Mouse (Mus musculus) forebrain, embryonic 14.5 days (tissue): ENCODE data around the gene Mfsd11. TPM values are rescaled to one million over a fixed set of nuclear protein-coding genes. Genes with fewer than 3 reads are reported as not detected.
"Not testable (repeated sequence)": the region's sequence is repeated elsewhere in the genome, so short reads cannot be mapped to it uniquely, and the experiment has no call there.

ENCODE experiments used
- ATAC-seq: fragments of 200-750 bp; cut with Nextera tagmentation; 2 replicates; pipeline ENCODE4 v1.8.0; 2017; ENCODE audit warnings: mild to moderate bottlenecking, moderate library complexity
- DNase-seq: peaks from one replicate; pipeline ENCODE4 v3.0.0-alpha.2; 2015; ENCODE audit warnings: low spot score
- H3K27ac ChIP-seq: fragments of 300-500 bp; sonication (generic); 2 replicates; pipeline ENCODE4 v1.5.1; 2014; ENCODE audit warnings: low read depth, mild to moderate bottlenecking, control low read depth, low read length, moderate library complexity
- H3K27me3 ChIP-seq: fragments of 300-500 bp; sonication (generic); replicated peaks from 2 replicates; pipeline ENCODE4 v1.6.1; 2014; ENCODE audit warnings: low read length, control low read depth, mixed read lengths; ENCODE audit not compliant: control insufficient read depth, insufficient read depth
- H3K36me3 ChIP-seq: fragments of 300-500 bp; sonication (generic); 2 replicates; pipeline ENCODE4 v1.6.1; 2014; ENCODE audit warnings: low read length, control low read depth; ENCODE audit not compliant: control insufficient read depth, insufficient read depth
- H3K4me1 ChIP-seq: fragments of 300-500 bp; sonication (generic); 2 replicates; pipeline ENCODE4 v1.6.1; 2014; ENCODE audit warnings: antibody characterized with exemption, low read length, control low read depth; ENCODE audit not compliant: control insufficient read depth, insufficient read depth
- H3K4me2 ChIP-seq: fragments of 300-500 bp; sonication (generic); 2 replicates; pipeline ENCODE4 v1.6.1; 2014; ENCODE audit warnings: mild to moderate bottlenecking, control low read depth, low read length
- H3K4me3 ChIP-seq: fragments of 300-500 bp; sonication (generic); 2 replicates; pipeline ENCODE4 v1.5.1; 2014; ENCODE audit warnings: low read depth, low read length, control low read depth
- H3K9ac ChIP-seq: fragments of 300-500 bp; sonication (generic); 2 replicates; pipeline ENCODE4 v1.6.1; 2014; ENCODE audit warnings: mild to moderate bottlenecking, low read length, control low read depth, moderate library complexity
- H3K9me3 ChIP-seq: fragments of 300-500 bp; sonication (generic); replicated peaks from 2 replicates; pipeline ENCODE4 v1.6.1; 2016; ENCODE audit warnings: low read length, control low read depth, mixed read lengths; ENCODE audit not compliant: control insufficient read depth
- WGBS: fragments of 180-500 bp; shearing (Covaris S2); extraction: QIAGEN DNeasy Blood & Tissue Kit; methylation state at CpG from one replicate; pipeline ENCODE4 v1.1.7; 2014; 5-methylcytosine and 5-hydroxymethylcytosine counted together
- polyA plus RNA-seq: library from polyadenylated mRNA; unstranded; fragments of >200 nt; fragmentation: Nextera tagmentation; extraction: Ambion mirVana; gene quantifications from 2 replicates; pipeline ENCODE4 v1.2.1, GENCODE M21; 2014

Mfsd11 gene
- polyA plus RNA-seq, 1 experiment from 2014 or later = 31.8 TPM

GRCm38 (mm10) chr11:116840748-116841147 lies 11.5 kb upstream of the Mfsd11 start:
- no peaks in the 10 kb centered on the region for H3K9me3 ChIP-seq
- H3K27me3 ChIP-seq = no peaks in the 10 kb centered on the region
- 82% methylated on average over 4 of the region's 4 CpGs for WGBS
- peaks cover 23% of the 10 kb centered on the region for H3K4me1 ChIP-seq
- ATAC-seq (no peak), DNase-seq (no peak)
- no peak overlapping the region for H3K27ac ChIP-seq
- no peak overlapping the region for H3K9ac ChIP-seq
- peak overlapping the region; percentile 85 for H3K4me2 ChIP-seq
- peak overlapping the region; percentile 1 for H3K4me3 ChIP-seq
- H3K36me3 ChIP-seq = peaks cover 54% of the 10 kb centered on the region

- peak; percentile 67 for ATAC-seq
- H3K27me3 ChIP-seq = no peaks in the 10 kb centered on the region
- H3K4me3 ChIP-seq = peak overlapping the region; percentile 73
- peak; percentile 76 for DNase-seq
- peak overlapping the region; percentile 93 for H3K9ac ChIP-seq
- peak overlapping the region; percentile 85 for H3K4me2 ChIP-seq
- H3K4me1 ChIP-seq = peaks cover 23% of the 10 kb centered on the region
- under 1% methylated on average over 71 of the region's 73 CpGs for WGBS
- H3K36me3 ChIP-seq = peaks cover 47% of the 10 kb centered on the region
- peak overlapping the region; percentile 97 for H3K27ac ChIP-seq
- H3K9me3 ChIP-seq = no peaks in the 10 kb centered on the region
These were observed 9.5 kb upstream of the Mfsd11 start for GRCm38 (mm10) chr11:116842531-116843260.

GRCm38 (mm10) chr11:116843261-116844233 lies 8.7 kb upstream of the Mfsd11 start, which contains the start of the genes Mettl23 and Jmjd6:
TSS of gene Mettl23 (plus strand) at chr11:116843278.
TSS of gene Jmjd6 (minus strand) at chr11:116843449.
- H3K9me3 ChIP-seq = no peaks in the 10 kb centered on the region
- peak within 1 kb of the TSS; percentile 85 for H3K4me2 ChIP-seq
- H3K4me1 ChIP-seq = peaks cover 23% of the 10 kb centered on the region
- H3K9ac ChIP-seq = peak within 1 kb of the TSS; percentile 93
- under 1% methylated on average over 70 of the region's 72 CpGs for WGBS
- H3K27ac ChIP-seq = peak within 1 kb of the TSS; percentile 97
- H3K4me3 ChIP-seq = peak within 1 kb of the TSS; percentile 73
- H3K27me3 ChIP-seq = no peaks in the 10 kb centered on the region
- DNase-seq (peak; percentile 97), ATAC-seq (peak; percentile 96)
- H3K36me3 ChIP-seq = peaks cover 47% of the 10 kb centered on the region

- no peak for DNase-seq
- 78% methylated on average over 4 of the region's 4 CpGs for WGBS
These were observed 5.6 kb upstream of the Mfsd11 start for GRCm38 (mm10) chr11:116846593-116847181.

GRCm38 (mm10) chr11:116847187-116848085 lies 4.8 kb upstream of the Mfsd11 start:
- ATAC-seq (no peak), DNase-seq (no peak)
- Histone ChIP-seq H3K27ac (no peak overlapping the region), H3K4me2 (no peak overlapping the region), H3K9ac (no peak overlapping the region), H3K9me3 (no peaks in the 10 kb centered on the region), H3K4me3 (no peak overlapping the region), H3K36me3 (peaks cover 52% of the 10 kb centered on the region), H3K27me3 (no peaks in the 10 kb centered on the region), H3K4me1 (peaks cover 20% of the 10 kb centered on the region)
- 83% methylated on average over 3 of the region's 3 CpGs for WGBS

More at GRCm38 (mm10) chr11:116846593-116847181, 5.6 kb upstream of the Mfsd11 start:
- Histone ChIP-seq H3K4me3 (no peak overlapping the region), H3K36me3 (peaks cover 50% of the 10 kb centered on the region), H3K9ac (no peak overlapping the region), H3K9me3 (no peaks in the 10 kb centered on the region), H3K4me1 (peaks cover 23% of the 10 kb centered on the region), H3K27ac (no peak overlapping the region), H3K4me2 (no peak overlapping the region), H3K27me3 (no peaks in the 10 kb centered on the region)
- no peak for ATAC-seq

- H3K4me1 ChIP-seq = peaks cover 20% of the 10 kb centered on the region
- DNase-seq = no peak
- H3K27ac ChIP-seq = no peak overlapping the region
- peaks cover 52% of the 10 kb centered on the region for H3K36me3 ChIP-seq
- H3K4me2 ChIP-seq = no peak overlapping the region
- H3K9me3 ChIP-seq = no peaks in the 10 kb centered on the region
- no peak overlapping the region for H3K9ac ChIP-seq
- H3K4me3 ChIP-seq = no peak overlapping the region
- ATAC-seq = no peak
- 83% methylated on average over 5 of the region's 5 CpGs for WGBS
- no peaks in the 10 kb centered on the region for H3K27me3 ChIP-seq
These were observed 4.0 kb upstream of the Mfsd11 start for GRCm38 (mm10) chr11:116848086-116848876.

GRCm38 (mm10) chr11:116848877-116849178 lies 3.4 kb upstream of the Mfsd11 start:
- DNase-seq, H3K4me2 ChIP-seq, H3K27me3 ChIP-seq, ATAC-seq, H3K27ac ChIP-seq, H3K9ac ChIP-seq, H3K9me3 ChIP-seq, H3K4me3 ChIP-seq: not testable (repeated sequence)
- H3K4me1 ChIP-seq = peaks cover 19% of the 10 kb centered on the region
- H3K36me3 ChIP-seq = peaks cover 52% of the 10 kb centered on the region
- 79% methylated on average over 2 of the region's 2 CpGs for WGBS
